Mouse (Mus musculus) kidney, postnatal 36 days (tissue): ENCODE measurements around the gene Gm28042.
A peak's percentile ranks its signal among the peaks of the same experiment; 100 is the strongest.

Experiments used
- DNase-seq, 2 experiments: peaks; one replicate each; pipeline ENCODE4 v3.0.0; 2021 to 2022; ENCODE audit warnings: mixed read lengths in 2 of 2

Gm28042 gene

DNA sequence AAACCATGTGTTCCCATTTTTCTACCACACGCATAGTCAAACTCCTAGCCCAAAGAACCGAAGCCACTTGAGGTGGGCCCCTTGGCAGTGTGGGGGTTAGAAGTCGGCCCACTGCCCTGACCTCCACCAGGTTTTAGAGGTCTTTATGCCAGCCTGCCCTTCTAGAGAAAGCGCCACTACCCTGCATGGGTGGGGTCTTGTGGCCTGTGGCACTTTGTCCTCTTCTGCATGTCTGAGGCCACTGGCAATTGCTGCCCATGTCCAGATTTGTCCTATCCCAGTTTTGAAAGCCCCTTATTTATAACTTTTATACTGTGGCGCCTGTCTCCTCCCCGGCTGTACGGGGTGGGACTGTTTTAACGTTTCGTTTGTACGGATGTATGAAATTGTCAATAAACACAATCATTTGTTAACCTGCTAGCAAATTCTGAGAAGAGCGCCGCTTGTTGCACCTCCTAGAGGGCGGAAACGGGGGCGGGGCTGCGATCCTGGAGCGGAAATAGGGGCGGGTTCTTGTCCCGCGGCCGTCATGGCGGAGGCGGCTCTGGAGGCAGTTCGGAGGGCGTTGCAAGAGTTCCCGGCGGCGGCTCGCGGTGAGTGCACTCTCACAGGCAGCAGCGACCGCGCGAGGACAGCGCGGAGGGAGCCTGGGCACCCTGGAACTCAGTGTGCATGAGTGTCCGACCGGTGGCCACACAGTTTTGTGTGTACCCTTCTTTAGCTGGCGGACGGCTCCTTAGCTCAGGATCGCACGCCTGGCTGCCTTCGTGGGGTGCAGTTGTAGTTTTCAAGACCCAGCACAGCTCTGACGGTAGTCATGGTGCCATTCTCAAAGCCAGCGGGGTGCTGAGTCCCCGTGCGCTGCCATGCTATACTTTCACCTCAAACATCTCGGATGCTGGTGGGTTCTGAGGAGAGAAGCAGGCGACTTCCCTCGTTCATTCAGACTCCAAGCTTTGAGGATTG, at the start of gene Gm28042, which contains the start of gene Jmjd7:
Gene Gm28042, plus strand, starts transcription at position 510 of the 966 bp plus-strand sequence.
Gene Jmjd7, plus strand, starts transcription at position 500 of the 966 bp plus-strand sequence.
- DNase-seq = peak; percentile 92 to 97

DNA sequence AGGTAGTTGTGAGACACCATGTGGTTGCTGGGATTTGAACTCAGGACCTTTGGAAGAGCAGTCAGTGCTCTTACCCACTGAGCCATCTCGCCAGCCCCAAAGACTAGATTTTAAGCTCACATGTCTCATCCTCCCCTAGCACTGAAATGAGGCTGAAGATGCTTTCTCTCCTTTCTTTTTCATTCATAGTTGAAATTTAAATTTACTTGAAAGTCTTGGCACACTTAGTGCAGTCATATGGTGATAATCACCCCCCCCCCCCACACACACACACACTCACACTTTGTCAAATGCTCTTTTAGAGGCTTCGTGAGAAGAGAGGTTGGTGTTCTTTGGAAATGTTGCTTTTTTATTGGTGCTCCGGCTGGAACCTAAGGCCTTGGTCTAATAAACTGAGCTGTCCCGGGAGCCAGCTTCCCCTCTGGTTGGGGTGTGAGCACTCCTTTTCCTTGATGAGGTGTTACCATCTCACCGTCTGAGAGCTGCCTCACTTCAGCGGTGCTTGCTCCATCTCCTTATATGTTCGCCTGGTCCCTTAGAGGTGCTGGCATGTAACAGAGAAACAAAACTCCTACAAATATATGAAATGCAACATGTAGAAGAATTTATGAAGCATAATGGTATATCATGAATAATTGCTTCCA, 46.8 kb upstream of the Gm28042 start:
- no peak for DNase-seq

DNA sequence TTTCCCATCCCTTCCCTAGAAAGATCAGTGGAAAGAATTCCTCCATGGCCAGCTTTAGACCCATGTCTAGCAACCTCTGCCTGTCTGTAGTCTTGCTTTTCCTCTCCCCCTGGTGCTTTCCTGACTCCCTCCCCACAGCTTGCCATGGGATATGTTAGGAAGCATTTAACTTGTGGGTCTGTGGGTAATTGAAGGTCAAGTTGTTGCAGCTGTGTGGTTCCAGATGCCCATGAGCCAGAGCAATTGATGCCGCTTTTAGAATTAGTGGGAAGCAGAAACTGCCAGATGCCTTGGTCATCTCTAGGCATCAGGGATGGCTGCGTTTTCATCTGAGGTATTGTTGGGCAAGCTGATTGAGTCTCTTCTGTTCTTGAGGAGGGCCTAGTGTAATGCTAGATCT, 45.7 kb upstream of the Gm28042 start:
- no peak for DNase-seq

- no peak for DNase-seq
Observed at GRCm38 (mm10) chr2:119985871-119986270, 41.4 kb upstream of the Gm28042 start.

DNA sequence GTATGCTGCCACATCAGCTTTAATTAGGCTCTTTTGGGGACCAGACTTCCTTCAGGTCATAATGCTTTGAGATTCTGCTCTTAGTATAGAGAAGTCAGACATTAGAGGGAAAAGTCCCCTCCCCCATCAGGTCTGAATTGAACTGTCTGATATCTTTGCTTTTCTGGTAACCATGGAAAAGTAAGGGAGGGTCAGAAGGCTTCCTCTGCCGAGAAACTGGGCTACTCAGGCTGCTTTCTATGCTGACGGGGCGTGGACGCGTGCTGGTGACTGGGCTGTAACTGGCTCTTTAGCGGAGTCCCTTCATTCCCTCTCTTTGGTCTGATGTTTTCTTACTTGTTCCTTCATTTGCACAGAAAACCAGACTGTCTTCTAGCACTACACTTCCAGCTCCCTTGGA, 40.9 kb upstream of the Gm28042 start:
- DNase-seq = no peak

GRCm38 (mm10) chr2:119987441-119987840, 39.9 kb upstream of the Gm28042 start:
- DNase-seq = no peak

- peak; percentile 57 to 66 for DNase-seq
Observed at GRCm38 (mm10) chr2:119988952-119989351, 38.3 kb upstream of the Gm28042 start.

- peak in 1 of 2 experiments; percentile 26 for DNase-seq
Observed at GRCm38 (mm10) chr2:119990881-119991280, 36.4 kb upstream of the Gm28042 start.

- no peak for DNase-seq
Observed at GRCm38 (mm10) chr2:119992349-119992748, 34.9 kb upstream of the Gm28042 start.

DNA sequence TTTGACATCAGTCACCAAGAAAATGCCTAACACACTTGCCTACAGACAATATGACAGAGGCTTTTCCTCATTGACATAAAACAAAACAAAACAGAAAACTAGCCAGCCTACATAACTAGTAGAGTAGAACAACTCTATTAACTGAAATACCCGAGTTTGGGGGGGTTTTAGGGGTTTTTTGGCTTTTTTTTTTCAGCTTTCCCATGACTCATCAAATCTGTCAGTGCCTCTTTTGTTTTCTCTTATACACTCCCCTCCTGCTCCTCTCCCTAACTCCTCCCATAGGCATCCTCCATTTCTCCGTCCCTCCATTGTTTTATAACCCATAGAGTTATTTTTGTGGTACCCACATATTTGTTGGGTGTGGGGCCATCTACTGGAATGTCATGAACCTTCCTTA, 33.8 kb upstream of the Gm28042 start:
- no peak for DNase-seq

DNA sequence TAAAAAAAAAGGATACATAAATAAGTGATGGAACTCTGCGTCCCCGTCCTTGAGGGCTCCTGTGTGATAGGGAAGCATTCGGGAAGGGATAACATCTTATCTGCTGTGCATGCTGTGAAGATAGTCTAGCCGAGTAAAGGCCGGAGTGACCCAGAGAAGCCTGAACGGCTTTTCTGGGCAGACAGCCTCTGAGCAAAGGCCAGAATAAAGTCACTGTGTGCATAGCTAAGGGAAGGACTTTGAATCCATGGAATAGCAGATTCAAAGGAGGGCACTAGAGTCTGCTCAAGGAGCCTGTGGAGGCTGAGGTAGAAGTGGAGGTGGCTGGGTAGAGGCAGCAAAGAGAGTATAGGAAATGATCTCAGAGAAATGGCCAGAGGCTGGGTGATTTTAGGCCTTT, 32.5 kb upstream of the Gm28042 start:
- peak; percentile 29 to 44 for DNase-seq

DNA sequence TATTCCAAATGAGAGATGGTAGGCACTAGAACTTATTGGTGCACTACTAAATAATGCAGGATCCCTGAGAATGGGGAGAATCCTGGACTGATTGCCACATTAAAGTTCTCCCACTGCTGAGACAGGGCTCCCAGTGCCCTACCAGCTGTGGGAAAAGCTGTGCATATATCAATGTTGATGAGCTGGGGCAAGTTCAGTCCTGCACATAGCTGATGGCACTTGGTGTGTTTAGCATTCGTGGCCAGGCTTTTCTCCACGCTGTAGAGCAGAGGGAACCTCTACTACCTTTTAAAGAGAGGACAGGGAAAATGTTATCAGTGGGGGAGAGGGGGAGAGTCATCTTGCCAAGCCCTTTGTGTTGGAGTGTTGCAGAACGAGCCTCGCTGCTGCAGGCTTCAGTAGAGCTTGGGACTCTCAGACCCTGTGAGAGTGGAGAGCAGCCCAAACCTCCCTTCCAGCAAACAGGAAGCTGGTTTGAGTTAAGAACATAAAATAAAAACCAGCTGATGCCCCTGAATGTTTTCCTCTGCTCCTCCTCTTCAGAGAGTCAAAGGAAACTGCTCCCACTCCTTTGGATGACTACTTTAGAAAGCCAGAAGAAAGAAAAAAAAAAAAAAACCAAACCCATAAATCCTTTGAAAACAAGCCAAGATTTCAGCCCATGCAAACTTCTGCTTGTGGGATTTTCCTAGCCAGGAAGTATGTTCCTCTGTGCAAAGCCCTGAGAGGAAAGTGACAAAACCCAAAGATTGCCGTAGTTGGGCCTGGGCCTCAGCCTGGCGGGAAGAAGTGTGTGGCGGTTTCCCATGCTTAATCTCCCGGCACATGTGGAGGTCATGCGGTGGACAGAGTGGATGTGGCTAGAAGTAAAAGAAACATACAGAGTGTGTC, 31.7 kb upstream of the Gm28042 start:
- peak; percentile 16 to 25 for DNase-seq

- DNase-seq = no peak
Observed at GRCm38 (mm10) chr2:119997354-119997753, 29.9 kb upstream of the Gm28042 start.

DNA sequence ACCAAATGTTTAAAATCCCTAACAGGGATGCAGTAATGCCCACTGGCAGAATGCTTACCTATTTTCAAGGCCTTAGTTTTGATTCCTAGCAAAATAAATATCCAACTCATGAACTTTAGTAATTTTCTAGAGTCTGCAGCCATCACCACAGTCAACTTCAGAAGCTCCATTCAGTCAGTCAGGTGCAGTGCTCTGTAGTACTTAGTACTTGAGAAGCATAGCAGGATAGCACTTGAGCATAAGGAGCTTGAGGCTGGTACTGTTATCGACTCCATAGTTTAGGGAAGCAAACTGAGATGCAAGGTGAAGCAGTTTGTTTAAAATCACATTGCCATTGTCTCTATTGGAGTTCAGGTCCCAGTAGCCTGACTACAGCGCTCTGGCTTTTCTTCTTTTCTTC, 27.6 kb upstream of the Gm28042 start:
- DNase-seq = no peak

GRCm38 (mm10) chr2:120000882-120001584, 26.3 kb upstream of the Gm28042 start:
- peak; percentile 39 to 54 for DNase-seq

GRCm38 (mm10) chr2:120001956-120002355, 25.3 kb upstream of the Gm28042 start:
- no peak for DNase-seq

DNA sequence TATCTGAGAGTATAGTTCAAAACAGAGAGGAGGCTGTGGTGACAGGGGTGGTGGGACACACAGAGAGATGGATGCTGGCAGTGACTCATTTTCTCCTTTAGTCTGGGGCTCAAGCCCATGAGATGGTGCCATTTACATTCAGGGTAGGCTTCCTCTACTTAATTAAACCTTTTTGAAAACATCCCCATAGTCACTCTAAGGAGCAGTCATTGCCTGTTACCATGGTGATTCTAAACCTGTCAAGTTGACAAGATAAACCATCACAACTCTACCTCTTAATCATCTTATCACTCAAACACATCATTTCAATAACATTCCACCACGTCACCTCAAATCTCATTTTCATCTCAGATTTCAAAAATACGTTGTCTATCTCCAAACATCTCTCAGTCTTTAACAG, 23.3 kb upstream of the Gm28042 start:
- no peak for DNase-seq

DNA sequence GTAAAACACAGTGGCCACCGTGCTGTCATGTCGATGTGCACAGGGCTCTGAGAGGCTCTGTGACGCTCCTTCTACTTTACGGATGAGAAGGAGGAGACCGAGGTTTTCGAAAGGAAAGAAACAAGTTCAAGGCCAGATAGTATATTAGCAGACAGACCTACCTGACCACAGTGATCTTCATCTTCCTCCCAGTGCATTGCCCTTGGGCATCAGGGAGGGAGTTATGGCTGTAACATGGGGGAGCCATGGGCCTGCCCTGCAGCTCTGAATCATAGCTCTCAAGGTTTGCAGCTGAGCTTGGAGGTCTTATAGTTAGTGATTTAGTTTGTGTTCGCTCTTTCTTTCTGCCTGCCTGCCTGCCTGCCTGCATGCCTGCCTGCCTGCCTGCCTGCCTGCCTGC, 20.6 kb upstream of the Gm28042 start:
- DNase-seq = no peak

DNA sequence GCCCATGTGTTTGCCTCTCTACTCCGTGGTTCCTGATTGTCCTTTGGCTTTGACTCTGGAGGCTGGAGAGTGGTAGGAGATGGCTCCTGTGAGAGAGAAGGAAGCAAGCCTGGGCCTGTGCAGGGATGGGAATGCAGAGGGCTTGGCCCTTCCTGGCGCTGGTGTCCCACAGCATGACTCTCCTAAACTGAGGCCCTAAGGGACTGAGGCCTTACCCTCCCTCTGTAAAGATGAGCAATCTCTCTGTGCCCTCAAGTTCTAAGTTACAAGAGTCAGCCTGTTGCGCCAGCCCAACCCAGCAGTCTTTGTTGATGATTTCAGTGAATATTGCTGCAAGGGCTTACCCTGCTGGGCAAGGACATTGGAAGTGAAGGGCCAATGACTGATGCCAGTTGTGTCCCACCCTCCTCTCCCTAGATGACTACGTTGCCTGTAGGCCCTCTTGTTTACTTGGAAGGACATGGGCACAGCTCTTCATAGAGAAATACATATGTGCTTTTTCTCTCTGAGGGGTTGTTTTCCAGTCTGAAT, 19.5 kb upstream of the Gm28042 start:
- no peak for DNase-seq

GRCm38 (mm10) chr2:120008672-120009071, 18.6 kb upstream of the Gm28042 start:
- DNase-seq = peak; percentile 47 to 52

- DNase-seq = peak; percentile 68 to 85
Observed at GRCm38 (mm10) chr2:120011462-120012200, 15.7 kb upstream of the Gm28042 start.
